Mouse (Mus musculus): ENCODE measurements around the gene Ndst2. TPM values are rescaled to one million over a fixed set of nuclear protein-coding genes. Genes with fewer than 3 reads are reported as not detected.

Ndst2 gene
- polyA plus RNA-seq, 1 experiment: 37.9 TPM

DNA sequence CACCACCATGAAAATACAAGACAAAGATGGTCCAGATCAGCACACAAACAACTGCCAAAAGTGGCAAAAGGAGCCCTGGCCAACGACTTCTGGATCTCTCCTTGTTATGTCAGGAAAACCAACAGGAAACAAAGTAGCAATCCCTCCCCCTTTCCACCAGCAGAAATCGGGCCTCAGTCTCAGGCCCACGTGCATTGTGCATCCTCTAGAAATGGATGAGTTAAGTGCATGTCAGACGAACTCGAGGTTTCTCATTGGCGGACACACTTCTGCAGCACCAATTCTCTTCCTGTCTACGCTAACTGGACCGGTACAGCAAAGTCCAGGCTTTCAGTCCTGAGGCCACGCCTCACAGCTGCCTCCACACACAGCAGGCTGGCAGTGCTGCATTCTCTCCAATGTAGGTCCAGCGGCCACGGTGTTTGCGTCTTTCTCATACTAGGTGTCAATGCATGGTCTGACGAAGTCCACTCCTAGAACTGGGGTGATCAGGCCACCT, 1.6 kb upstream of the Ndst2 start:
- Histone ChIP-seq H3K27me3 (ENCODE audit: control insufficient read depth, insufficient read depth, low read length) (no peaks in the 10 kb centered on the region), H3K4me3 (replicated peaks; ENCODE audit: insufficient read depth, low read depth, low read length) (no peak overlapping the region), H3K4me1 (ENCODE audit: control insufficient read depth, insufficient read depth, low read length) (peaks cover 3% of the 10 kb centered on the region; the same call in 1 of the 2 replicates), H3K27ac (ENCODE audit: insufficient read depth, low read length) (no peak overlapping the region)
- TF ChIP-seq CTCF (IDR thresholded peaks at IDR 0.05; ENCODE audit: borderline replicate concordance, insufficient read depth, low read depth, low read length): no peak
- no peak for TF ChIP-seq POLR2A (IDR thresholded peaks at IDR 0.05; ENCODE audit: borderline replicate concordance, insufficient read depth, low read length)
- 68% methylated on average over 13 of the region's 13 CpGs for WGBS
- DNase-seq: no peak

DNA sequence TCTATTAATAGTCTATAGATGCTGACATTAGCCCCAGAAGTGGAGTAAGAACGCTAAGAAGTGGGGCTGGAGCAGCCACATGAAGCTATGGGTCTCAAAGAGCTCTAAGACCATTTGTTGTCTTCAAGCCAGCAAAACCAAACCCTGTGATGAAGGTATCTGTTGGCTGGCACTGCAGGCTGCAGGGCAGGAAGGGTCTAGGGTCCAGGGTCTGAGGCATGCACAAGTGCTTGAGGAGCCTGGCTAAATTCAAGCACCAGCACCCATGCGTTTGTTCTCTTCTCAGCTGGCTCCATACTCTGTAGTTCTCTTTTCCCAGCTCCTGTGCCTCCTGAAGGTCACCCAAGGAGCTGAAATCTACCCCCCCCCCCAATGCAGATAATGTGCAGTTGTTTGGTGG, 690 bp upstream of the Ndst2 start:
- no peak for DNase-seq
- no peak overlapping the region for H3K4me3 ChIP-seq (replicated peaks; ENCODE audit: insufficient read depth, low read depth, low read length)
- WGBS: 52% methylated on average over 2 of the region's 2 CpGs
- H3K4me1 ChIP-seq (ENCODE audit: control insufficient read depth, insufficient read depth, low read length): peaks cover 3% of the 10 kb centered on the region; the same call in 1 of the 2 replicates
- H3K27ac ChIP-seq (ENCODE audit: insufficient read depth, low read length): no peak overlapping the region
- no peaks in the 10 kb centered on the region for H3K27me3 ChIP-seq (ENCODE audit: control insufficient read depth, insufficient read depth, low read length)
- TF ChIP-seq CTCF (IDR thresholded peaks at IDR 0.05; ENCODE audit: borderline replicate concordance, insufficient read depth, low read depth, low read length) (no peak), POLR2A (IDR thresholded peaks at IDR 0.05; ENCODE audit: borderline replicate concordance, insufficient read depth, low read length) (no peak)

- 43% methylated on average over 12 of the region's 12 CpGs for WGBS
- no peak for DNase-seq
- TF ChIP-seq POLR2A (IDR thresholded peaks at IDR 0.05; ENCODE audit: borderline replicate concordance, insufficient read depth, low read length) (no peak), CTCF (IDR thresholded peaks at IDR 0.05; ENCODE audit: borderline replicate concordance, insufficient read depth, low read depth, low read length) (no peak)
- peak overlapping the region; percentile 83; the same call in 1 of the 2 replicates for H3K27ac ChIP-seq (ENCODE audit: insufficient read depth, low read length)
- H3K4me3 ChIP-seq (replicated peaks; ENCODE audit: insufficient read depth, low read depth, low read length): peak overlapping the region; percentile 86
- peaks cover 3% of the 10 kb centered on the region; the same call in 1 of the 2 replicates for H3K4me1 ChIP-seq (ENCODE audit: control insufficient read depth, insufficient read depth, low read length)
- no peaks in the 10 kb centered on the region for H3K27me3 ChIP-seq (ENCODE audit: control insufficient read depth, insufficient read depth, low read length)
Observed at GRCm38 (mm10) chr14:20733041-20733951, 1.1 kb downstream of the Ndst2 start.

DNA sequence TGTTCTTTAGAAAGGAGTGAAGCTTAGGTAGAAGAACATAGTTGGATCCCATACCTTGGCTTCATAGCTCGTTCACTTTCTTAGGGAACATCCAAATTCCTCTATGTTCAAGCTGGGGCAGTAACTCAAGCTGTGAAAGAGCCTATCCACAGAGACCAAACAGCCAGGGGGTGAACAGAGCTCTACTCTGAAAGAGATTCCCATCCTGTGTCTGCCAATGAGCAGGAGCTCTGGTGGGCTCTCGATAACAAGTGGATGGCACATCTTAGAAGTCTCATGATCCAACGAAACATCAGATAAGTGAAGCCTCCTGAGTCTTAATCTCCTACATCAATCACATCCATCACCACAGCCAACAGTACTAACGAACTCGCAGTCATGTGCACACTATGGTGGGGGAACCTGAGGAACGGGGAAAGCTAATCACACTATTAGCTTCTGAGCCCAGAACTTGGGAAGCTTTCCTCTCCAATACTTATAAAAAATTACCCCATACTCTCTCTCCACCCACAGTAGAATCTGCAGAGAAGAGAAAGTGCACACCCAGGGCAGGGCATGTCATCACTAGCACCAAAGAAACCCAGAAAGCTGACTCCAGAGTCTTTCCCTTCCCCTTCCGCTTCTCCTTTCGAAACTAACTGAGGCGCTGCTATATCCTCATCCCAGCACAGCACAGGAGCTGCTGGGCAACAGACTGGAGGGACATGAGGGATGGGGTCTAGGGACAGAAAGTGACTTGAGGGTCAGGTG, 3.3 kb downstream of the Ndst2 start:
- no peak for DNase-seq
- TF ChIP-seq POLR2A (IDR thresholded peaks at IDR 0.05; ENCODE audit: borderline replicate concordance, insufficient read depth, low read length): no peak
- no peak for TF ChIP-seq CTCF (IDR thresholded peaks at IDR 0.05; ENCODE audit: borderline replicate concordance, insufficient read depth, low read depth, low read length)
- no peaks in the 10 kb centered on the region for H3K27me3 ChIP-seq (ENCODE audit: control insufficient read depth, insufficient read depth, low read length)
- WGBS: 85% methylated on average over 9 of the region's 9 CpGs
- H3K4me3 ChIP-seq (replicated peaks; ENCODE audit: insufficient read depth, low read depth, low read length): no peak overlapping the region
- H3K4me1 ChIP-seq (ENCODE audit: control insufficient read depth, insufficient read depth, low read length): peaks cover 3% of the 10 kb centered on the region; the same call in 1 of the 2 replicates
- H3K27ac ChIP-seq (ENCODE audit: insufficient read depth, low read length): no peak overlapping the region

DNA sequence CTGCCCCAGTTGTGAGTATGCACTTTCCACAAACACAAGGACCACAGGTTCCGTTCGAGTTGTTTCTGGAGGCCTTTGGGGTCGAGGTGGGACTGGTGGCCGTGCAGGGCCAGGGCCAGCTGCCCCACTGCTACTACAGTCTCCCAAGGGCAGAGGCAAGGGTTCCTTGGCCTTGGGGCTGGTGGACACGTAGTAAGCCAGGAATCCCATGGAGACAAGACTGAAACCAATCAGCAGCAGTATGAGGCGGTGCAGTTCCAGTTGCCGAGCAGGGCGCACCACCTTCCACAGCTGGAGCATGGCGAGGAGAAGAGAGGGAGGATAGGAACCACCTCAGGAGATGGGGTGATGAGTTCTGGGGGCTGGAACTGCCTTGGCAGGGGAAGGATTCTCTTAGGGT, 4.5 kb downstream of the Ndst2 start:
- 86% methylated on average over 9 of the region's 9 CpGs for WGBS
- no peak overlapping the region for H3K27ac ChIP-seq (ENCODE audit: insufficient read depth, low read length)
- no peaks in the 10 kb centered on the region for H3K27me3 ChIP-seq (ENCODE audit: control insufficient read depth, insufficient read depth, low read length)
- peaks cover 3% of the 10 kb centered on the region; the same call in 1 of the 2 replicates for H3K4me1 ChIP-seq (ENCODE audit: control insufficient read depth, insufficient read depth, low read length)
- TF ChIP-seq CTCF (IDR thresholded peaks at IDR 0.05; ENCODE audit: borderline replicate concordance, insufficient read depth, low read depth, low read length) (no peak), POLR2A (IDR thresholded peaks at IDR 0.05; ENCODE audit: borderline replicate concordance, insufficient read depth, low read length) (no peak)
- no peak for DNase-seq
- H3K4me3 ChIP-seq (replicated peaks; ENCODE audit: insufficient read depth, low read depth, low read length): no peak overlapping the region

DNA sequence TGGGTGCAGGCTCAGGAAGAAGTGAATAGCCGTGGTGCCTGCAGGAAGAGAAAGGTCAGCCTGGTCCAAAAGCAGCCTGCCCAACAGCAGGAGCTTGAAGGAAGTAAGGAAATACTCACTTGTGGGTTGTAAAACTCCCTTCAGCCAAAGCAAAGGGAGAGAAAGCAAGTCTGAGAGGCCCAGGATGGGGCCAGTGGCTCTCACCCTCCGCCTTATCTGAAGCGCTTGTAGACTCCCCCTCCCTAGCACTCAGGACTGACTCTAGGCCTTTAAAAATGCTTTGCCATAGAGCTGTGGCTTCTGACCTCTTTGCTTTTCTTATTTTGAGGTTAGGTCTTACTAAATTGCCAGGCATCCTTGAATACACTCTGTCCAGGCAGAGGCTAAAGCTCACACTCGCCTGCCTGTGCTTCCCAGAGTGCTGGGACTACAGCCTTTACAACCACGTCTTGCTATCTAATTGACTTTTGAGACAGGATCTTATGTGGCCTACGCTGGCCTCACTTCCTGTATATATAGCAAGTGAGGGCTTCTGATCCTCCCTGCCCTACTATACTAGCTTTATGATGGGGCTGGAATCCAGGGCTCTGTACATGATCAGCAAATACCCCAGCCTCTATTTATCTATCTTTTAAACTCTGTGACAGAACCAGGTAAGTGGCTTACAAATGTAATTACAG, 8.6 kb downstream of the Ndst2 start:
- H3K27me3 ChIP-seq (ENCODE audit: control insufficient read depth, insufficient read depth, low read length): no peaks in the 10 kb centered on the region
- no peak overlapping the region for H3K27ac ChIP-seq (ENCODE audit: insufficient read depth, low read length)
- H3K4me3 ChIP-seq (replicated peaks; ENCODE audit: insufficient read depth, low read depth, low read length): no peak overlapping the region
- H3K4me1 ChIP-seq (ENCODE audit: control insufficient read depth, insufficient read depth, low read length): no peaks in the 10 kb centered on the region
- DNase-seq: no peak
- WGBS: 80% methylated on average over 6 of the region's 6 CpGs
- no peak for TF ChIP-seq CTCF (IDR thresholded peaks at IDR 0.05; ENCODE audit: borderline replicate concordance, insufficient read depth, low read depth, low read length)
- no peak for TF ChIP-seq POLR2A (IDR thresholded peaks at IDR 0.05; ENCODE audit: borderline replicate concordance, insufficient read depth, low read length)

GRCm38 (mm10) chr14:20724043-20724442, 10.3 kb downstream of the Ndst2 start:
- H3K27me3 ChIP-seq (ENCODE audit: control insufficient read depth, insufficient read depth, low read length): no peaks in the 10 kb centered on the region
- peak; percentile 67 to 74 for DNase-seq
- H3K4me3 ChIP-seq (replicated peaks; ENCODE audit: insufficient read depth, low read depth, low read length): no peak overlapping the region
- H3K27ac ChIP-seq (ENCODE audit: insufficient read depth, low read length): no peak overlapping the region
- H3K4me1 ChIP-seq (ENCODE audit: control insufficient read depth, insufficient read depth, low read length): no peaks in the 10 kb centered on the region
- 2% methylated on average over 5 of the region's 5 CpGs for WGBS
- TF ChIP-seq POLR2A (IDR thresholded peaks at IDR 0.05; ENCODE audit: borderline replicate concordance, insufficient read depth, low read length): no peak
- TF ChIP-seq CTCF (IDR thresholded peaks at IDR 0.05; ENCODE audit: borderline replicate concordance, insufficient read depth, low read depth, low read length): peak; percentile 76

All from cerebellum, adult 2 months (tissue).